Mouse (Mus musculus) 3134 (cell line): ENCODE results near the gene Gm4491.
"Not testable (repeated sequence)": the region's sequence is repeated elsewhere in the genome, so short reads cannot be mapped to it uniquely, and the experiment has no call there.

Experiments used
- DNase-seq: peaks from one replicate; pipeline ENCODE4 v3.0.0-alpha.2; 2011; ENCODE audit warnings: low spot score; ENCODE audit not compliant: insufficient read length; ENCODE audit errors: extremely low read depth

Gm4491 gene

GRCm38 (mm10) chr14:57089107-57089506 is 26.6 kb downstream of the Gm4491 start:
- DNase-seq: no peak

DNA sequence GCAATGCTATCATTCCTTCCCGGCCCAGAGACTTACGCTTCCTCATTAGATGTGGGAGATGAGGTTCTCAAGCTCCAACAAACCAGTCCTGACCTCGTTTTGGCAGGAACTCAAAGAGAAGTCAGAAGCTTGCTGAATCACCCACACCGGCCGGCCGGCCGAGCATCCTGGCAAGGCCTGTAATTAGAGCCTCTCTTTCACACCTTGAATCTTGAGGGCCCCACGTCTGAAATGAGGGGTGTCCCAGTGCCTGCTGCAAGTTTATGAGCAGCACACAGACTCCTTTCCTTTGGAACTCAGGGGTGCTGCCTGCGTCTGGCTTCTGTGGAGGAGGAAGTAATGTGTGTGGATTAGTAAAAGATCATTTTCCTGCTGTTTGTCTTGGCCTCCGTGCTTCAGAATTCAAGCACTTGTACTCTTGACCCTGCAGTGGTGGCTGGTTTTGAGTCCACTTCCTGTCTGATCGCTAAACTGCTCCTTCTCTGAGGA is 31.5 kb downstream of the Gm4491 start:
- peak; percentile 56 for DNase-seq

DNA sequence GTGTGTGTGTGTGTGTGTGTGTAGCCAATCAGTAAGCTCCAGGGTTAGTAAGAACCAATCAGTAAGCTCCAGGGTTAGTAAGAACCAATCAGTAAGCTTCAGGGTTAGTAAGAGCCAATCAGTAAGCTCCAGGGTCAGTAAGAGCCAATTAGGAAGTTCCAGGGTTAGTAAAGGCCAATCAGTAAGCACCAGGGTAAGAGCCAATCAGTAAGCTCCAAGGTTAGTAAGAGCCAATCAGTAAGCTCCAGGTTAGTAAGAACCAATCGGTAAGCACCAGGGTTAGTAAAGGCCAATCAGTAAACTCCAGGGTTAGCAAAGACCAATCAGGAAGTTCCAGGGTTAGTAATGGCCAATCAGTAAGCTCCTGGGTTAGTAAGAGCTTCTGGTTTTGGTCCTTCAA is 32.8 kb downstream of the Gm4491 start:
- no peak for DNase-seq

GRCm38 (mm10) chr14:57075537-57075936 is 40.1 kb downstream of the Gm4491 start:
- DNase-seq: no peak

DNA sequence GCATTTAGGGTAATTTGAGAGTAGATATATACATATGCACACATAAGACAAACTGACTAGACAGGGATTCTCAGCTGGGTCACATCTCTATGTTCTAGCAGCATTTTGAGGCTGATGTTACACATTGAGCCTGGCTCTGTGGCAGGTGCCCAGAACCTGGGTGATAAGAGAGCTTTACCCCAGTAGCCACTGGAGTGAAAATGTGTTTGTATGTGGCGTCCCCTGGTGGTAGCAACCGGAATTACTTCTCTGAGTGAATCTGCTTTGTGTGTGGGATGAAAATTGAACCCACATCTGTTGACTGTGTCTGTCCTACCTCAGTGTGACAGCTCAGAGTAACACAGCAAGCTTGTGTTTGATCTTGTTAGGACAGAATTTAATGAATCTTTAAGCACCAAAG is 45.8 kb downstream of the Gm4491 start:
- DNase-seq: not testable (repeated sequence)

- no peak for DNase-seq
Measured at GRCm38 (mm10) chr14:57066053-57066452, 49.6 kb downstream of the Gm4491 start.
